31 mouse cellular contexts compared by ENCODE assay signal in genomic region chr1:78566963-78567362, GRCm38 (mm10). TPM values are rescaled to one million over a fixed set of nuclear protein-coding genes. Genes with fewer than 3 reads are reported as not detected.
DNase-seq lines count a peak whose midpoint lies in the region; ATAC-seq and TF ChIP-seq lines count a peak whose summit lies in the region.
"Had no signal": no experiment of that assay in that cellular context is flagged by ENCODE, and none has a peak within 500 bp of the region (broad histone marks: within the 10 kb centered on the region; RNA-seq: fewer than 3 reads in every experiment).

No protein-coding gene starts in this region.

- ATAC-seq in heart, embryonic 15.5 days (replicated peaks; ENCODE audit: insufficient number of reproducible peaks, insufficient read depth, low FRiP score, low read depth): 0 out of 2 replicates have a peak, but pooled peaks have one; percentile 13
- ATAC-seq: forebrain, embryonic 15.5 days; hindbrain, embryonic 16.5 days; midbrain, embryonic 15.5 days had no signal

- no peak for TF ChIP-seq POLR2A in heart, adult 2 months (IDR thresholded peaks at IDR 0.05; ENCODE audit: insufficient read depth, low read depth, low read length)
- no peak for TF ChIP-seq POLR2A in brain, embryonic 14.5 days (IDR thresholded peaks at IDR 0.05; ENCODE audit: borderline replicate concordance, extremely low read depth, insufficient read depth, insufficient read length, poor library complexity, severe bottlenecking)

- no peaks in the 10 kb centered on the region for H3K79me2 ChIP-seq in heart, adult 2 months (replicated peaks; ENCODE audit: control insufficient read depth, insufficient read depth, low read length)

- H3K9ac ChIP-seq in heart, embryonic 15.5 days: no peak overlapping the region
- no peak overlapping the region for H3K9ac ChIP-seq in heart, adult 2 months (ENCODE audit: low read depth, low read length)
- H3K9ac ChIP-seq: embryonic facial prominence, embryonic 15.5 days; forebrain, embryonic 15.5 days; kidney, embryonic 15.5 days; limb, embryonic 12.5 days; liver, embryonic 15.5 days; lung, embryonic 14.5 days; midbrain, embryonic 15.5 days had no signal

- TF ChIP-seq CTCF in heart, adult 2 months (IDR thresholded peaks at IDR 0.05): no peak
- no peak for TF ChIP-seq CTCF in brain, embryonic 14.5 days (IDR thresholded peaks at IDR 0.05; ENCODE audit: borderline replicate concordance, extremely low read depth, insufficient read depth, insufficient read length)

- H3K4me1 ChIP-seq in heart, embryonic 15.5 days (replicated peaks): peaks cover 26% of the 10 kb centered on the region
- H3K4me1 ChIP-seq in heart, adult 2 months (ENCODE audit: control insufficient read depth, insufficient read depth, low read length): peaks cover 5% of the 10 kb centered on the region
- H3K4me1 ChIP-seq: liver, embryonic 15.5 days had no signal

- no peak overlapping the region for H3K4me3 ChIP-seq in heart, embryonic 15.5 days
- H3K4me3 ChIP-seq in heart, adult 2 months: no peak overlapping the region
- H3K4me3 ChIP-seq: embryonic facial prominence, embryonic 15.5 days; forebrain, embryonic 15.5 days; hindbrain, embryonic 10.5 days; kidney, embryonic 15.5 days; left cerebral cortex, adult 2 months; limb, embryonic 12.5 days; liver, embryonic 15.5 days; midbrain, embryonic 10.5 days; midbrain, embryonic 15.5 days had no signal

- DNase-seq in heart, adult 11 months: peak; percentile 2
- DNase-seq in heart, postnatal 10 days: no peak
- DNase-seq in heart, adult 2 months: no peak
- peak; percentile 21 for DNase-seq in brain, embryonic 14.5 days (ENCODE audit: low read depth)
- DNase-seq in left cerebral cortex, adult 11 months (ENCODE audit: low spot score): no peak
- DNase-seq in right cerebral cortex, adult 2 months (ENCODE audit: low spot score in 2 of 2): no peak
- DNase-seq: adrenal gland, postnatal 14 days; kidney, adult 18-20 months; kidney, postnatal 25 days; lung, embryonic 14.5 days; thymus, adult 2 months; thymus, postnatal 36 days had no signal

- TF ChIP-seq EP300 in heart, adult 2 months (IDR thresholded peaks at IDR 0.05; ENCODE audit: insufficient read depth, low read depth, low read length): no peak

- peak overlapping the region; percentile 43; the same call in 1 of the 2 replicates for H3K4me2 ChIP-seq in heart, embryonic 15.5 days
- H3K4me2 ChIP-seq: embryonic facial prominence, embryonic 15.5 days; forebrain, embryonic 15.5 days; kidney, embryonic 15.5 days; limb, embryonic 12.5 days; liver, embryonic 15.5 days; lung, embryonic 14.5 days; midbrain, embryonic 15.5 days had no signal

- H3K9me3 ChIP-seq in heart, embryonic 15.5 days (replicated peaks): no peaks in the 10 kb centered on the region
- H3K9me3 ChIP-seq: embryonic facial prominence, embryonic 15.5 days; forebrain, embryonic 15.5 days; kidney, embryonic 15.5 days; liver, embryonic 15.5 days; midbrain, embryonic 15.5 days had no signal

- H3K36me3 ChIP-seq in heart, embryonic 15.5 days: no peaks in the 10 kb centered on the region
- no peaks in the 10 kb centered on the region for H3K36me3 ChIP-seq in heart, adult 2 months (ENCODE audit: control insufficient read depth, insufficient read depth, low read length)
- H3K36me3 ChIP-seq: embryonic facial prominence, embryonic 15.5 days; forebrain, embryonic 15.5 days; hindbrain, embryonic 10.5 days; kidney, embryonic 15.5 days; limb, embryonic 12.5 days; liver, embryonic 15.5 days; midbrain, embryonic 10.5 days; midbrain, embryonic 15.5 days had no signal

- no peaks in the 10 kb centered on the region for H3K27me3 ChIP-seq in heart, embryonic 15.5 days
- H3K27me3 ChIP-seq in heart, adult 2 months (ENCODE audit: control insufficient read depth, insufficient read depth, low read length): no peaks in the 10 kb centered on the region
- H3K27me3 ChIP-seq: embryonic facial prominence, embryonic 15.5 days; forebrain, embryonic 15.5 days; kidney, embryonic 15.5 days; limb, embryonic 12.5 days; liver, embryonic 15.5 days; midbrain, embryonic 15.5 days had no signal

- H3K27ac ChIP-seq in heart, embryonic 15.5 days: peak overlapping the region; percentile 90
- H3K27ac ChIP-seq in heart, adult 2 months: no peak overlapping the region
- H3K27ac ChIP-seq: forebrain, embryonic 15.5 days; kidney, embryonic 15.5 days; liver, embryonic 15.5 days; midbrain, embryonic 10.5 days; midbrain, embryonic 15.5 days had no signal

- 47% methylated on average over 2 of the region's 2 CpGs for WGBS in heart, embryonic 15.5 days
- WGBS in heart, adult 2 months: 62% methylated on average over 2 of the region's 2 CpGs

- intact Hi-C loops in heart, postnatal 10 days (cut with DNase I): no loop called here
- intact Hi-C loops in heart, adult 2 months (cut with DNase I): no loop called here

RNA-seq across cellular contexts. Expression of gene BC035947, which starts 55.0 kb away (rescaled TPM):
- total RNA-seq in heart, postnatal 10 days (2021): not detected
- polyA plus RNA-seq in heart, embryonic 15.5 days (2015; fragmentation: Nextera tagmentation; extraction: Ambion mirVana): 0.04 TPM in 1 of 2 replicates, not detected in the other
- not detected for total RNA-seq in heart, adult 2 months (2021)
- 0.08 TPM in 1 of 2 replicates, not detected in the other for polyA plus RNA-seq in heart, adult 2 months (2012; rRNA removed)
- 1.00 and 1.5 TPM in 2 replicates for polyA plus RNA-seq in brain, embryonic 14.5 days (2012; rRNA removed)
- total RNA-seq: common myeloid progenitor, adult 5-6 weeks; liver, adult 2 months; megakaryocyte progenitor cell, adult 5-6 weeks; MEL; neutrophil, adult 5-6 weeks had no signal
- polyA plus RNA-seq: liver, adult 2 months; thymus, adult 2 months had no signal

RNA-seq across cellular contexts. Expression of gene Mogat1, which starts 56.2 kb away (rescaled TPM):
- under 1 TPM; 0.24 to 0.50 TPM for total RNA-seq in heart, postnatal 10 days (2021)
- not detected in 2 replicates for polyA plus RNA-seq in heart, embryonic 15.5 days (2015; fragmentation: Nextera tagmentation; extraction: Ambion mirVana)
- not detected for total RNA-seq in heart, adult 2 months (2021)
- polyA plus RNA-seq in heart, adult 2 months (2012; rRNA removed): 0.82 and 3.1 TPM in 2 replicates
- polyA plus RNA-seq in brain, embryonic 14.5 days (2012; rRNA removed): 0.23 and 0.25 TPM in 2 replicates
- total RNA-seq: common myeloid progenitor, adult 5-6 weeks; layer of hippocampus, postnatal 10 days; left cerebral cortex, adult 2 months; left cerebral cortex, postnatal 25 days; megakaryocyte progenitor cell, adult 5-6 weeks; MEL; neutrophil, adult 5-6 weeks had no signal
- polyA plus RNA-seq: forebrain, embryonic 15.5 days; hindbrain, embryonic 10.5 days; limb, embryonic 12.5 days; liver, embryonic 15.5 days; lung, embryonic 14.5 days; neural tube, embryonic 11.5 days had no signal

Comparison
In these comparisons a context has a peak if more than half of its experiments do, and no peak if none do; other contexts are left out.
1. DNase-seq: peak in heart, adult 11 months (single experiment) and brain, embryonic 14.5 days (single experiment); none in heart, postnatal 10 days (0 of 2), heart, adult 2 months (0 of 2), left cerebral cortex, adult 11 months (single experiment) and right cerebral cortex, adult 2 months (0 of 2).